Mouse (Mus musculus) limb, embryonic 11.5 days (tissue): ENCODE data around the gene Klk6. TPM values are rescaled to one million over a fixed set of nuclear protein-coding genes. Genes with fewer than 3 reads are reported as not detected.
A peak's percentile ranks its signal among the peaks of the same experiment; 100 is the strongest.

ENCODE experiments used
- ATAC-seq: fragments of 200-750 bp; cut with Nextera tagmentation; 2 replicates; pipeline ENCODE4 v1.8.0; 2017; ENCODE audit warnings: low read depth; ENCODE audit not compliant: insufficient number of reproducible peaks, low FRiP score, low TSS enrichment
- DNase-seq: peaks from one replicate; pipeline ENCODE4 v3.0.0-alpha.2; 2015; ENCODE audit warnings: low spot score
- H3K27ac ChIP-seq: fragments of 300-500 bp; sonication (generic); replicated peaks from 2 replicates; pipeline ENCODE4 v1.5.1; 2014; ENCODE audit warnings: low read depth, mild to moderate bottlenecking, low read length
- H3K27me3 ChIP-seq: fragments of 300-500 bp; sonication (generic); 2 replicates; pipeline ENCODE4 v1.6.1; 2014; ENCODE audit warnings: mild to moderate bottlenecking, low read length, mixed read lengths; ENCODE audit not compliant: control insufficient read depth, insufficient read depth
- H3K36me3 ChIP-seq: fragments of 300-500 bp; sonication (generic); 2 replicates; pipeline ENCODE4 v1.6.1; 2014; ENCODE audit warnings: mild to moderate bottlenecking, low read length, moderate library complexity, mixed read lengths; ENCODE audit not compliant: control insufficient read depth, insufficient read depth
- H3K4me1 ChIP-seq: fragments of 300-500 bp; sonication (generic); 2 replicates; pipeline ENCODE4 v1.6.1; 2014; ENCODE audit warnings: low read length, mixed read lengths; ENCODE audit not compliant: control insufficient read depth, insufficient read depth
- H3K4me2 ChIP-seq: fragments of 300-500 bp; sonication (generic); 2 replicates; pipeline ENCODE4 v1.6.1; 2014; ENCODE audit warnings: low read depth, mild to moderate bottlenecking, moderate library complexity; ENCODE audit not compliant: severe bottlenecking
- H3K4me3 ChIP-seq: fragments of 300-500 bp; sonication (generic); 2 replicates; pipeline ENCODE4 v1.5.1; 2014; ENCODE audit warnings: low read depth, low read length
- H3K9ac ChIP-seq: fragments of 300-500 bp; sonication (generic); 2 replicates; pipeline ENCODE4 v1.6.1; 2014; ENCODE audit warnings: mild to moderate bottlenecking, low read length
- H3K9me3 ChIP-seq: fragments of 300-500 bp; sonication (generic); 2 replicates; pipeline ENCODE4 v1.6.1; 2016; ENCODE audit warnings: low read length; ENCODE audit not compliant: control insufficient read depth
- WGBS: fragments of 180-500 bp; shearing (Covaris S2); extraction: QIAGEN DNeasy Blood & Tissue Kit; methylation state at CpG from one replicate; pipeline ENCODE4 v1.1.7; 2014; 5-methylcytosine and 5-hydroxymethylcytosine counted together
- polyA plus RNA-seq: library from polyadenylated mRNA; unstranded; fragments of >200 nt; fragmentation: Nextera tagmentation; extraction: Ambion mirVana; gene quantifications from 2 replicates; pipeline ENCODE4 v1.2.1, GENCODE M21; 2014

Klk6 gene
- 0.24 TPM in 1 of 2 replicates, not detected in the other for polyA plus RNA-seq

- H3K4me3 ChIP-seq: no peak within 1 kb of the TSS
- DNase-seq: no peak
Observed at GRCm38 (mm10) chr7:43824199-43824598, at the start of gene Klk6. Klk6 (plus strand) TSS chr7:43824499.

GRCm38 (mm10) chr7:43774802-43775201 lies 49.5 kb upstream of the Klk6 start:
- ATAC-seq: no peak
- Histone ChIP-seq H3K27me3 (no peaks in the 10 kb centered on the region), H3K4me3 (no peak overlapping the region), H3K9me3 (no peaks in the 10 kb centered on the region), H3K9ac (no peak overlapping the region), H3K27ac (no peak overlapping the region), H3K4me2 (no peak overlapping the region), H3K36me3 (no peaks in the 10 kb centered on the region), H3K4me1 (no peaks in the 10 kb centered on the region)
- 60% methylated on average over 6 of the region's 6 CpGs for WGBS
- no peak for DNase-seq

More at GRCm38 (mm10) chr7:43824199-43824598, at the start of gene Klk6:
- Histone ChIP-seq H3K27ac (no peak within 1 kb of the TSS), H3K4me2 (no peak within 1 kb of the TSS), H3K4me1 (no peaks in the 10 kb centered on the region), H3K9me3 (no peaks in the 10 kb centered on the region), H3K27me3 (no peaks in the 10 kb centered on the region), H3K36me3 (no peaks in the 10 kb centered on the region), H3K9ac (no peak within 1 kb of the TSS)
- WGBS: 89% methylated on average over 10 of the region's 10 CpGs
- no peak for ATAC-seq

- H3K27ac ChIP-seq: no peak overlapping the region
- no peaks in the 10 kb centered on the region for H3K36me3 ChIP-seq
- DNase-seq (peak; percentile 21), ATAC-seq (no peak)
- no peaks in the 10 kb centered on the region for H3K9me3 ChIP-seq
- no peak overlapping the region for H3K9ac ChIP-seq
- H3K27me3 ChIP-seq: no peaks in the 10 kb centered on the region
- H3K4me3 ChIP-seq: no peak overlapping the region
- no peaks in the 10 kb centered on the region for H3K4me1 ChIP-seq
- 45% methylated on average over 7 of the region's 7 CpGs for WGBS
- H3K4me2 ChIP-seq: no peak overlapping the region
Observed at GRCm38 (mm10) chr7:43775311-43776057, 48.8 kb upstream of the Klk6 start.

- ATAC-seq: no peak
- 77% methylated on average over 5 of the region's 5 CpGs for WGBS
Observed at GRCm38 (mm10) chr7:43776506-43776905, 47.8 kb upstream of the Klk6 start.

GRCm38 (mm10) chr7:43777423-43777822 lies 46.9 kb upstream of the Klk6 start:
- Histone ChIP-seq H3K27me3 (no peaks in the 10 kb centered on the region), H3K27ac (no peak overlapping the region), H3K36me3 (no peaks in the 10 kb centered on the region), H3K4me3 (no peak overlapping the region), H3K9me3 (no peaks in the 10 kb centered on the region), H3K9ac (no peak overlapping the region), H3K4me2 (no peak overlapping the region), H3K4me1 (no peaks in the 10 kb centered on the region)
- WGBS: 89% methylated on average over 12 of the region's 12 CpGs
- DNase-seq (peak; percentile 13), ATAC-seq (no peak)

More at GRCm38 (mm10) chr7:43776506-43776905, 47.8 kb upstream of the Klk6 start:
- no peak for DNase-seq
- Histone ChIP-seq H3K27ac (no peak overlapping the region), H3K27me3 (no peaks in the 10 kb centered on the region), H3K36me3 (no peaks in the 10 kb centered on the region), H3K4me2 (no peak overlapping the region), H3K4me1 (no peaks in the 10 kb centered on the region), H3K9ac (no peak overlapping the region), H3K4me3 (no peak overlapping the region), H3K9me3 (no peaks in the 10 kb centered on the region)

GRCm38 (mm10) chr7:43778176-43778970 lies 45.9 kb upstream of the Klk6 start:
- Histone ChIP-seq H3K27ac (no peak overlapping the region), H3K4me3 (no peak overlapping the region), H3K9me3 (no peaks in the 10 kb centered on the region), H3K27me3 (peaks cover 3% of the 10 kb centered on the region; the same call in 1 of the 2 replicates), H3K4me2 (no peak overlapping the region), H3K4me1 (peaks cover 3% of the 10 kb centered on the region; the same call in 1 of the 2 replicates), H3K9ac (no peak overlapping the region), H3K36me3 (no peaks in the 10 kb centered on the region)
- DNase-seq: peak; percentile 10
- WGBS: 85% methylated on average over 10 of the region's 10 CpGs
- ATAC-seq: no peak

GRCm38 (mm10) chr7:43780241-43780640 lies 44.1 kb upstream of the Klk6 start:
- Histone ChIP-seq H3K36me3 (no peaks in the 10 kb centered on the region), H3K9me3 (no peaks in the 10 kb centered on the region), H3K27ac (no peak overlapping the region), H3K4me3 (no peak overlapping the region), H3K4me1 (peaks cover 3% of the 10 kb centered on the region; the same call in 1 of the 2 replicates), H3K27me3 (peaks cover 6% of the 10 kb centered on the region; the same call in 1 of the 2 replicates), H3K4me2 (no peak overlapping the region), H3K9ac (no peak overlapping the region)
- ATAC-seq: no peak
- 68% methylated on average over 6 of the region's 6 CpGs for WGBS
- DNase-seq: no peak

GRCm38 (mm10) chr7:43780746-43781145 lies 43.6 kb upstream of the Klk6 start, which contains the start of gene Klk10:
Klk10 (plus strand) TSS chr7:43781035.
- Histone ChIP-seq H3K27ac (no peak within 1 kb of the TSS), H3K4me2 (no peak within 1 kb of the TSS), H3K9me3 (no peaks in the 10 kb centered on the region), H3K4me3 (no peak within 1 kb of the TSS), H3K9ac (no peak within 1 kb of the TSS), H3K27me3 (peaks cover 6% of the 10 kb centered on the region; the same call in 1 of the 2 replicates), H3K4me1 (peaks cover 3% of the 10 kb centered on the region; the same call in 1 of the 2 replicates), H3K36me3 (no peaks in the 10 kb centered on the region)
- WGBS: 43% methylated on average over 5 of the region's 5 CpGs
- DNase-seq (no peak), ATAC-seq (no peak)
